Mouse (Mus musculus) lung, adult 2 months (tissue): Measurements from ENCODE around the gene Tgoln1.

ENCODE experiments used
- CTCF ChIP-seq: fragments of 200-500 bp; IDR thresholded peaks from 2 replicates; pipeline ENCODE4 v1.5.1; 2011; ENCODE audit warnings: mild to moderate bottlenecking, low read length, control low read depth; ENCODE audit not compliant: insufficient read depth
- POLR2A ChIP-seq: fragments of 200-500 bp; IDR thresholded peaks from 2 replicates; pipeline ENCODE4 v1.6.1; 2011; ENCODE audit warnings: low read depth, mild to moderate bottlenecking, control low read depth, low read length, borderline replicate concordance; ENCODE audit errors: extremely low read depth

DNA sequence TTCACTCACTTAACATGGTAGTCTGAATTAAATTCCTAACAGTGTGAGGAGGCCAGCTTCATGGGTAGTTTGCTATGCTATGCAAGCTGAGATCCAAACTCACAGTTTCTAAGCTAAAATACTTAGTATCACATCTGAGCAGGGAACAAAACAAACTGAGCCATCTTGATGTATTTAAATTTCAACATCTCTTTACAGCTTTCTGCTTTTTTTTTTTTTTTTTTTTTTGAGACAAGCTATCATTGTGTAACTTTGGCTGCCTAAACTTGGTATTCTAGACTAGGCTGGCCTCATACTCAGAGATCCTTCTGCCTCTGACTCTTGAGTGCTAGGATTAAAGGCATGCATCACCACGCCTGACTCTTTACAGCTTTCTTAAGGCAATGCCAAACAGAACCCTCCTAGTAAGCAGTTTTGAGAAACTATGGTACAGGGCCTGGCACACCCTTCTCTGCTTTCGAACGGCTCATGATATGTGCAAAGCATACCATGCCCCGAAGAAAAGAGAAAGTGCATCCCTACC, 8.1 kb downstream of the Tgoln1 start:
- TF ChIP-seq POLR2A: no peak
- no peak for TF ChIP-seq CTCF
